Comparison of ENCODE assay signal across 12 mouse cellular contexts in genomic region chr11:35888790-35889189, GRCm38 (mm10). TPM values are rescaled to one million over a fixed set of nuclear protein-coding genes. Genes with fewer than 3 reads are reported as not detected.
A peak's percentile ranks its signal among the peaks of the same experiment; 100 is the strongest.
DNase-seq lines count a peak whose midpoint lies in the region; ATAC-seq lines count a peak whose summit lies in the region.
"Had no signal": no experiment of that assay in that cellular context is flagged by ENCODE, and none has a peak within 500 bp of the region (broad histone marks: within the 10 kb centered on the region; RNA-seq: fewer than 3 reads in every experiment).

No protein-coding gene starts in this region.

- 34% methylated on average over 8 of the region's 8 CpGs for WGBS in hindbrain, embryonic 12.5 days
- WGBS in midbrain, embryonic 14.5 days: 21% methylated on average over 8 of the region's 8 CpGs

- peaks cover 28% of the 10 kb centered on the region for H3K4me1 ChIP-seq in hindbrain, embryonic 12.5 days
- peaks cover 24% of the 10 kb centered on the region for H3K4me1 ChIP-seq in midbrain, embryonic 14.5 days (ENCODE audit: control insufficient read depth, insufficient read depth, low read length)
- H3K4me1 ChIP-seq: megakaryocyte, embryonic 14.5 days had no signal

- no peaks in the 10 kb centered on the region for H3K27me3 ChIP-seq in hindbrain, embryonic 12.5 days
- no peaks in the 10 kb centered on the region for H3K27me3 ChIP-seq in midbrain, embryonic 14.5 days (ENCODE audit: control insufficient read depth, insufficient read depth, low read length)
- H3K27me3 ChIP-seq: lung, embryonic 15.5 days had no signal

- H3K4me2 ChIP-seq in hindbrain, embryonic 12.5 days (replicated peaks): no peak overlapping the region
- no peak overlapping the region for H3K4me2 ChIP-seq in midbrain, embryonic 14.5 days (ENCODE audit: low read length)
- H3K4me2 ChIP-seq: lung, embryonic 15.5 days had no signal

- H3K9ac ChIP-seq in hindbrain, embryonic 12.5 days: no peak overlapping the region
- no peak overlapping the region for H3K9ac ChIP-seq in midbrain, embryonic 14.5 days (replicated peaks; ENCODE audit: low read length)
- H3K9ac ChIP-seq: lung, embryonic 15.5 days had no signal

- no peak overlapping the region for H3K4me3 ChIP-seq in hindbrain, embryonic 12.5 days
- H3K4me3 ChIP-seq in midbrain, embryonic 14.5 days (replicated peaks; ENCODE audit: low read depth, low read length): no peak overlapping the region
- H3K4me3 ChIP-seq: lung, embryonic 15.5 days; megakaryocyte, embryonic 14.5 days had no signal

- DNase-seq in retina, postnatal 1 day: peak; percentile 37
- no peak for DNase-seq in retina, embryonic 14.5 days (ENCODE audit: low spot score)
- DNase-seq in midbrain, embryonic 14.5 days: peak; percentile 62
- no peak for DNase-seq in left cerebral cortex, adult 8-10 months (ENCODE audit: low spot score in 2 of 2)
- no peak for DNase-seq in embryo, embryonic 9.5 days (ENCODE audit: extremely low spot score)
- DNase-seq: heart, adult 18-20 months; heart, postnatal 10 days had no signal

- H3K9me3 ChIP-seq in hindbrain, embryonic 12.5 days (replicated peaks): no peaks in the 10 kb centered on the region
- no peaks in the 10 kb centered on the region for H3K9me3 ChIP-seq in midbrain, embryonic 14.5 days (ENCODE audit: control insufficient read depth, low read length)
- H3K9me3 ChIP-seq: lung, embryonic 15.5 days had no signal

- H3K27ac ChIP-seq in hindbrain, embryonic 12.5 days: peak overlapping the region; percentile 64
- peak overlapping the region; percentile 61 for H3K27ac ChIP-seq in midbrain, embryonic 14.5 days (replicated peaks; ENCODE audit: low read depth, low read length)
- H3K27ac ChIP-seq: lung, embryonic 15.5 days had no signal

- peak; percentile 79 for ATAC-seq in hindbrain, embryonic 12.5 days (ENCODE audit: low FRiP score)
- ATAC-seq in midbrain, embryonic 14.5 days (ENCODE audit: low FRiP score, low TSS enrichment): peak; percentile 57; the same call in 1 of the 2 replicates
- no peak for ATAC-seq in CD4-positive, CD25-positive, alpha-beta regulatory T cell, adult 4 months
- ATAC-seq: intestine, postnatal 0 days had no signal

- H3K36me3 ChIP-seq in hindbrain, embryonic 12.5 days: peaks cover 9% of the 10 kb centered on the region; the same call in 1 of the 2 replicates
- H3K36me3 ChIP-seq in midbrain, embryonic 14.5 days (ENCODE audit: control insufficient read depth, insufficient read depth, low read length): peaks cover 3% of the 10 kb centered on the region; the same call in 1 of the 2 replicates
- H3K36me3 ChIP-seq: lung, embryonic 15.5 days had no signal

RNA-seq across cellular contexts. Expression of gene Rars, which starts 54.5 kb away (rescaled TPM):
- 78.5 and 79.4 TPM in 2 replicates for polyA plus RNA-seq in hindbrain, embryonic 12.5 days (2016; fragmentation: Nextera tagmentation; extraction: Ambion mirVana)
- 72.0 and 73.1 TPM in 2 replicates for polyA plus RNA-seq in midbrain, embryonic 14.5 days (2014; fragmentation: Nextera tagmentation; extraction: Ambion mirVana)
- total RNA-seq in left cerebral cortex, adult 8-10 months (2022): 10 to 100 TPM; 41.5 to 51.4 (median 50.0) TPM
- polyA plus RNA-seq in CD4-positive, CD25-positive, alpha-beta regulatory T cell, adult 4 months (2017; shearing (Covaris generic)): 10 to 100 TPM; 68.2 to 75.9 TPM

Comparison
In these comparisons a context has a peak if more than half of its experiments do, and no peak if none do; other contexts are left out.
1. DNase-seq: peak in retina, postnatal 1 day (single experiment) and midbrain, embryonic 14.5 days (single experiment); none in retina, embryonic 14.5 days (single experiment), left cerebral cortex, adult 8-10 months (0 of 2) and embryo, embryonic 9.5 days (single experiment).